Mouse (Mus musculus) macrophage (primary cell): ENCODE data around the gene Gm3233. TPM values are rescaled to one million over a fixed set of nuclear protein-coding genes. Genes with fewer than 3 reads are reported as not detected.
"Not testable (repeated sequence)": the region's sequence is repeated elsewhere in the genome, so short reads cannot be mapped to it uniquely, and the experiment has no call there.

Experiments used
- H3K27ac ChIP-seq: fragments of 350-480 bp; formaldehyde crosslinking; 2 replicates; pipeline ENCODE4 v1.9.0; 2021
- H3K36me3 ChIP-seq: fragments of 350-480 bp; formaldehyde crosslinking; 2 replicates; pipeline ENCODE4 v1.9.0; 2021; ENCODE audit errors: inconsistent target
- H3K4me3 ChIP-seq: fragments of 350-480 bp; formaldehyde crosslinking; 2 replicates; pipeline ENCODE4 v1.9.0; 2021; ENCODE audit errors: inconsistent target
- H3K79me2 ChIP-seq: fragments of 350-480 bp; formaldehyde crosslinking; 2 replicates; pipeline ENCODE4 v1.9.0; 2021; ENCODE audit errors: inconsistent target
- WGBS: methylation state at CpG from one replicate; pipeline ENCODE4 v1.1.7; 2026; ENCODE audit warnings: inconsistent platforms; ENCODE audit not compliant: missing documents; 5-methylcytosine and 5-hydroxymethylcytosine counted together
- polyA plus RNA-seq: library from polyadenylated mRNA; stranded (reverse); fragments of 250-400 nt; gene quantifications from 3 replicates; pipeline ENCODE4 v1.2.4, GENCODE M21; 2018; ENCODE audit warnings: inconsistent platforms

Gene Gm3233
- polyA plus RNA-seq, 1 experiment from 2014 or later = not detected

- H3K4me3 ChIP-seq, H3K79me2 ChIP-seq, H3K27ac ChIP-seq, H3K36me3 ChIP-seq: not testable (repeated sequence)
- 57% methylated on average over 3 of the region's 3 CpGs for whole genome bisulfite sequencing
These were observed 7.2 kb downstream of the Gm3233 start for GRCm38 (mm10) chr10:77752312-77752711.

- not testable (repeated sequence) for H3K4me3 ChIP-seq, H3K36me3 ChIP-seq, H3K79me2 ChIP-seq, H3K27ac ChIP-seq
- 75% methylated on average over 1 of the region's 1 CpGs for WGBS
These were observed 8.2 kb downstream of the Gm3233 start, which contains the start of gene Gm9736 for GRCm38 (mm10) chr10:77751254-77751653. TSS of gene Gm9736 (minus strand) at chr10:77751354.

- WGBS = 75% methylated on average over 1 of the region's 1 CpGs
- not testable (repeated sequence) for H3K4me3 ChIP-seq, H3K27ac ChIP-seq, H3K79me2 ChIP-seq, H3K36me3 ChIP-seq
These were observed 8.8 kb downstream of the Gm3233 start for GRCm38 (mm10) chr10:77750686-77751085.

- H3K36me3 ChIP-seq, H3K79me2 ChIP-seq, H3K27ac ChIP-seq, H3K4me3 ChIP-seq: not testable (repeated sequence)
- WGBS = 87% methylated on average over 4 of the region's 5 CpGs
These were observed 17.4 kb downstream of the Gm3233 start, which contains the start of gene Gm18596 for GRCm38 (mm10) chr10:77741924-77742688. TSS of gene Gm18596 (minus strand) at chr10:77742638.

- WGBS = 49% methylated on average over 4 of the region's 4 CpGs
- Histone ChIP-seq H3K27ac (no peak overlapping the region), H3K4me3 (no peak overlapping the region), H3K79me2 (no peaks in the 10 kb centered on the region), H3K36me3 (no peaks in the 10 kb centered on the region)
These were observed 20.6 kb downstream of the Gm3233 start for GRCm38 (mm10) chr10:77738929-77739328.

GRCm38 (mm10) chr10:77735928-77736327 lies 23.6 kb downstream of the Gm3233 start:
- no peak overlapping the region for H3K27ac ChIP-seq
- WGBS = 100% methylated on average over 1 of the region's 1 CpGs
- H3K36me3 ChIP-seq = no peaks in the 10 kb centered on the region
- H3K4me3 ChIP-seq = no peak overlapping the region
- H3K79me2 ChIP-seq = no peaks in the 10 kb centered on the region

- WGBS = 69% methylated on average over 4 of the region's 4 CpGs
- H3K79me2 ChIP-seq = no peaks in the 10 kb centered on the region
- no peak overlapping the region for H3K4me3 ChIP-seq
- H3K27ac ChIP-seq = no peak overlapping the region
- H3K36me3 ChIP-seq = no peaks in the 10 kb centered on the region
These were observed 30.2 kb downstream of the Gm3233 start for GRCm38 (mm10) chr10:77729241-77729640.

- WGBS = 83% methylated on average over 4 of the region's 4 CpGs
- no peak overlapping the region for H3K27ac ChIP-seq
- H3K4me3 ChIP-seq = no peak overlapping the region
- no peaks in the 10 kb centered on the region for H3K79me2 ChIP-seq
- H3K36me3 ChIP-seq = no peaks in the 10 kb centered on the region
These were observed 31.2 kb downstream of the Gm3233 start for GRCm38 (mm10) chr10:77728280-77728679.

- Histone ChIP-seq H3K36me3 (no peaks in the 10 kb centered on the region), H3K4me3 (no peak within 1 kb of the TSS), H3K79me2 (no peaks in the 10 kb centered on the region), H3K27ac (no peak within 1 kb of the TSS)
- WGBS = 23% methylated on average over 3 of the region's 3 CpGs
These were observed 33.3 kb downstream of the Gm3233 start, which contains the start of gene Gm10100 for GRCm38 (mm10) chr10:77726186-77726585. TSS of gene Gm10100 (plus strand) at chr10:77726486.

- H3K36me3 ChIP-seq = no peaks in the 10 kb centered on the region
- no peak overlapping the region for H3K4me3 ChIP-seq
- 77% methylated on average over 8 of the region's 8 CpGs for WGBS
- H3K79me2 ChIP-seq = no peaks in the 10 kb centered on the region
- no peak overlapping the region for H3K27ac ChIP-seq
These were observed 34.6 kb downstream of the Gm3233 start for GRCm38 (mm10) chr10:77724855-77725254.

- H3K27ac ChIP-seq, H3K4me3 ChIP-seq, H3K36me3 ChIP-seq, H3K79me2 ChIP-seq: not testable (repeated sequence)
- WGBS = 91% methylated on average over 1 of the region's 1 CpGs
These were observed 39.2 kb downstream of the Gm3233 start, which contains the start of gene Krtap12-1 for GRCm38 (mm10) chr10:77720299-77720698. TSS of gene Krtap12-1 (plus strand) at chr10:77720599.

- Histone ChIP-seq H3K36me3 (no peaks in the 10 kb centered on the region), H3K4me3 (no peak within 1 kb of the TSS), H3K27ac (no peak within 1 kb of the TSS), H3K79me2 (no peaks in the 10 kb centered on the region)
- WGBS = 77% methylated on average over 1 of the region's 1 CpGs
These were observed 44.0 kb downstream of the Gm3233 start, which contains the start of gene Gm10142 for GRCm38 (mm10) chr10:77715507-77715906. TSS of gene Gm10142 (plus strand) at chr10:77715807.

- no peaks in the 10 kb centered on the region for H3K79me2 ChIP-seq
- peak overlapping the region; percentile 31 for H3K27ac ChIP-seq
- 16% methylated on average over 4 of the region's 4 CpGs for WGBS
- H3K4me3 ChIP-seq = no peak overlapping the region
- no peaks in the 10 kb centered on the region for H3K36me3 ChIP-seq
These were observed 45.7 kb downstream of the Gm3233 start for GRCm38 (mm10) chr10:77713734-77714133.

GRCm38 (mm10) chr10:77711157-77711556 lies 48.3 kb downstream of the Gm3233 start, which contains the start of gene Gm10024:
TSS of gene Gm10024 (plus strand) at chr10:77711457.
- H3K4me3 ChIP-seq, H3K36me3 ChIP-seq, H3K27ac ChIP-seq, H3K79me2 ChIP-seq: not testable (repeated sequence)

- no peak overlapping the region for H3K4me3 ChIP-seq
- H3K27ac ChIP-seq = no peak overlapping the region
- H3K79me2 ChIP-seq = no peaks in the 10 kb centered on the region
- WGBS = 91% methylated on average over 3 of the region's 3 CpGs
- no peaks in the 10 kb centered on the region for H3K36me3 ChIP-seq
These were observed 49.7 kb downstream of the Gm3233 start for GRCm38 (mm10) chr10:77709831-77710230.
